Mouse (Mus musculus): ENCODE data around the gene Mettl26.

- no peak for TF ChIP-seq TAL1 (IDR thresholded peaks at IDR 0.05; ENCODE audit: low read length)
- TF ChIP-seq GATA1 (IDR thresholded peaks at IDR 0.05; ENCODE audit: low read length): no peak
Measured at GRCm38 (mm10) chr17:25874721-25875170, at the start of gene Mettl26.

Data from erythroblast, embryonic 14.5 days (primary cell).